Mouse (Mus musculus): ENCODE measurements at regions not wholly inside any gene's neighbourhood (a gene's known extent, or its start where the extent isn't known, plus 50 kb on each side); places are given as distances from the start of the nearest gene placed in this dataset.

GRCm38 (mm10) chr1:105070661-105071455 is 285.7 kb downstream of the Rnf152 start:
- no peak overlapping the region for H3K4me2 ChIP-seq (ENCODE audit: low read length)
- 45% methylated on average over 3 of the region's 3 CpGs for WGBS
- H3K9ac ChIP-seq (replicated peaks; ENCODE audit: low read depth, low read length) = no peak overlapping the region
- ATAC-seq = no peak
- H3K4me1 ChIP-seq (replicated peaks; ENCODE audit: control insufficient read depth, insufficient read depth, low read length) = 0 out of 2 replicates have a peak, but pooled peaks cover 3% of the 10 kb centered on the region
- H3K36me3 ChIP-seq (ENCODE audit: control insufficient read depth, insufficient read depth) = no peaks in the 10 kb centered on the region
- no peak overlapping the region for H3K4me3 ChIP-seq (replicated peaks; ENCODE audit: low read length)
- no peaks in the 10 kb centered on the region for H3K9me3 ChIP-seq (ENCODE audit: control insufficient read depth, low read length)
- H3K27ac ChIP-seq (ENCODE audit: low read length) = no peak overlapping the region
- no peaks in the 10 kb centered on the region for H3K27me3 ChIP-seq (replicated peaks; ENCODE audit: control insufficient read depth, insufficient read depth, low read length)

GRCm38 (mm10) chr1:105067902-105068301 is 288.6 kb downstream of the Rnf152 start:
- Histone ChIP-seq H3K4me1 (replicated peaks; ENCODE audit: control insufficient read depth, insufficient read depth, low read length) (0 out of 2 replicates have a peak, but pooled peaks cover 3% of the 10 kb centered on the region), H3K4me2 (ENCODE audit: low read length) (no peak overlapping the region), H3K27ac (ENCODE audit: low read length) (no peak overlapping the region), H3K9ac (replicated peaks; ENCODE audit: low read depth, low read length) (no peak overlapping the region), H3K27me3 (replicated peaks; ENCODE audit: control insufficient read depth, insufficient read depth, low read length) (no peaks in the 10 kb centered on the region), H3K9me3 (ENCODE audit: control insufficient read depth, low read length) (no peaks in the 10 kb centered on the region), H3K4me3 (replicated peaks; ENCODE audit: low read length) (no peak overlapping the region), H3K36me3 (ENCODE audit: control insufficient read depth, insufficient read depth) (no peaks in the 10 kb centered on the region)
- peak; percentile 78 for ATAC-seq
- 56% methylated on average over 4 of the region's 4 CpGs for WGBS

DNA sequence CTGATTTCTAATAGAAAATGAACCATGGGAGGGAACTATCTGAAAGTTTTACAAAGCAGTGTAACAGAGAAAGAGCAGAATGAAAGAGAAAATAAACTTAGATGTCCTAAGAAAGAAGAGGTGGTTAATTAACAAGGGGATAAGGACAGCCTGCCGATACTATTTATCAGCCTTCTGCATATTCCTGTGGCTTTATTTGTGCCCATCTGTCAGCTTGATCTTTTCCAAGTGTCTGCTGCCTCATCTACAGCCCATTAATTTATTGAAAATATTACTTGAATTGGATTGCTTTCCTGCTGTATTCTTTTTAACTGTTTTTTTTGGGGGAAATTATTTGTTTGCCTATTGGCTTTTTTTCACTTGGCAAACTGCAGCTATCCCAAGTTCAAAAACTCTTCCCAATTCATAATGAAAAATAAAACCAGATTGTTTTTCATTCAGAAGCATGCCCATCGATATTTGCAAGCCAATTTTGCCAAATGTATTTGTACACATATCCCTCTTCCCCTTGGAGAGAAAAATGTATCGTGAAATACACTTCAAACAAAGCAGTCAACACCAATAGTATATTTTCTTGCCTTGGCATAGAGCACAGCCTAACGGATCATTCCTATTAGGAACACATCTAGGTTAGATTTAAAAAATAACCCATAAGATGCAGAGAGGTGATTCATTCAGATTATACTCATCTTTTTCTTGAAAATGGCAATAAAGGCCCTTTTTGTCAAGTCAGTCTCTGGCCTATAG is 289.3 kb downstream of the Rnf152 start:
- Histone ChIP-seq H3K27me3 (replicated peaks; ENCODE audit: control insufficient read depth, insufficient read depth, low read length) (no peaks in the 10 kb centered on the region), H3K9me3 (ENCODE audit: control insufficient read depth, low read length) (no peaks in the 10 kb centered on the region), H3K27ac (ENCODE audit: low read length) (no peak overlapping the region), H3K9ac (replicated peaks; ENCODE audit: low read depth, low read length) (no peak overlapping the region), H3K4me1 (replicated peaks; ENCODE audit: control insufficient read depth, insufficient read depth, low read length) (0 out of 2 replicates have a peak, but pooled peaks cover 3% of the 10 kb centered on the region), H3K36me3 (ENCODE audit: control insufficient read depth, insufficient read depth) (no peaks in the 10 kb centered on the region), H3K4me3 (replicated peaks; ENCODE audit: low read length) (no peak overlapping the region), H3K4me2 (ENCODE audit: low read length) (no peak overlapping the region)
- 55% methylated on average over 4 of the region's 4 CpGs for WGBS
- ATAC-seq = peak; percentile 73; the same call in 1 of the 2 replicates

GRCm38 (mm10) chr1:105050584-105051363 is 282.4 kb downstream of the Cdh20 start:
- no peaks in the 10 kb centered on the region for H3K4me1 ChIP-seq (replicated peaks; ENCODE audit: control insufficient read depth, insufficient read depth, low read length)
- H3K9me3 ChIP-seq (ENCODE audit: control insufficient read depth, low read length) = no peaks in the 10 kb centered on the region
- H3K27ac ChIP-seq (ENCODE audit: low read length) = no peak overlapping the region
- ATAC-seq = no peak; the same call in 1 of the 2 replicates
- H3K36me3 ChIP-seq (ENCODE audit: control insufficient read depth, insufficient read depth) = no peaks in the 10 kb centered on the region
- 65% methylated on average over 10 of the region's 10 CpGs for WGBS
- H3K4me3 ChIP-seq (replicated peaks; ENCODE audit: low read length) = no peak overlapping the region
- no peak overlapping the region for H3K9ac ChIP-seq (replicated peaks; ENCODE audit: low read depth, low read length)
- H3K4me2 ChIP-seq (ENCODE audit: low read length) = no peak overlapping the region
- H3K27me3 ChIP-seq (replicated peaks; ENCODE audit: control insufficient read depth, insufficient read depth, low read length) = no peaks in the 10 kb centered on the region

Data from forebrain, embryonic 16.5 days (tissue).